Mouse (Mus musculus) neural tube, embryonic 10.5 days (tissue): ENCODE results near the gene Cd300ld5.
"Not testable (repeated sequence)": the region's sequence is repeated elsewhere in the genome, so short reads cannot be mapped to it uniquely, and the experiment has no call there.

Experiments
- DNase-seq: peaks from one replicate; pipeline ENCODE4 v3.0.0-alpha.2; 2017; ENCODE audit warnings: low spot score; ENCODE audit errors: extremely low spot score

The Cd300ld5 gene

GRCm38 (mm10) chr11:115049282-115049895, 11.8 kb upstream of the Cd300ld5 start:
- no peak for DNase-seq

GRCm38 (mm10) chr11:115048259-115048658, 10.7 kb upstream of the Cd300ld5 start, which contains the start of gene Cd300ld3:
Gene Cd300ld3, minus strand, starts transcription at chr11:115048409.
- DNase-seq, result no peak

- not testable (repeated sequence) for DNase-seq
Measured at GRCm38 (mm10) chr11:115026912-115027311, 10.7 kb downstream of the Cd300ld5 start, which contains the start of gene Cd300ld4. Gene Cd300ld4, minus strand, starts transcription at chr11:115027012.

GRCm38 (mm10) chr11:115016093-115016492, 21.5 kb downstream of the Cd300ld5 start, which contains the start of gene Cd300ld2:
Gene Cd300ld2, minus strand, starts transcription at chr11:115016193.
- not testable (repeated sequence) for DNase-seq

- DNase-seq, result no peak
Measured at GRCm38 (mm10) chr11:115004070-115004469, 33.5 kb downstream of the Cd300ld5 start.

GRCm38 (mm10) chr11:115001474-115002040, 36.0 kb downstream of the Cd300ld5 start, which contains the start of gene Cd300c2:
Gene Cd300c2, minus strand, starts transcription at chr11:115001880.
- no peak for DNase-seq

GRCm38 (mm10) chr11:114989793-114990192, 47.8 kb downstream of the Cd300ld5 start, which contains the start of gene Cd300ld:
Gene Cd300ld, minus strand, starts transcription at chr11:114989922.
- no peak for DNase-seq

- DNase-seq, result no peak
Measured at GRCm38 (mm10) chr11:114981866-114982265, 55.7 kb downstream of the Cd300ld5 start.
